Mouse (Mus musculus): ENCODE data around the gene Fanca.
A peak's percentile ranks its signal among the peaks of the same experiment; 100 is the strongest.
"Not testable (repeated sequence)": the region's sequence is repeated elsewhere in the genome, so short reads cannot be mapped to it uniquely, and the experiment has no call there.

Gene Fanca

DNA sequence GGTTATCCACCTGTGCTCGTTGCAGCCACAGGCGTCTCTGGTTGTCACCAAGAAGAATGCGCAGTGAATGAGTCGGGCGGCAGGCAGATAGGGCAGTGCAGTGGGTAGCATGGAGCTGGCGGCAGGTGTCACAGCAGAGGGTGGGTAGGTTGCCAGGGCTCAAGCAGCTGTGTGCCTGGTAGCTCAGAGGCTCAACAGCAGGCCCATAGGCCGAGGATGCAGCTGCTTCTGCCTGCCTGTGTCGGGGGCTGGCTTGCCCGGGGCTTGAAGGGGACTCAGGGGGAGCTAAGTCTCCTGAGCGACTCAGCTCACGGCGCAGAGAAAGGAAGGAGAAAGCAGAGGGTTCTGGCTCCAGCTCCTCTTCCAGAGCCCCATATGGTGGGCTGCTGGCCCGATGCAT, 85.1 kb downstream of the Fanca start:
- no peak for DNase-seq (ENCODE audit: low spot score in 2 of 2)

DNA sequence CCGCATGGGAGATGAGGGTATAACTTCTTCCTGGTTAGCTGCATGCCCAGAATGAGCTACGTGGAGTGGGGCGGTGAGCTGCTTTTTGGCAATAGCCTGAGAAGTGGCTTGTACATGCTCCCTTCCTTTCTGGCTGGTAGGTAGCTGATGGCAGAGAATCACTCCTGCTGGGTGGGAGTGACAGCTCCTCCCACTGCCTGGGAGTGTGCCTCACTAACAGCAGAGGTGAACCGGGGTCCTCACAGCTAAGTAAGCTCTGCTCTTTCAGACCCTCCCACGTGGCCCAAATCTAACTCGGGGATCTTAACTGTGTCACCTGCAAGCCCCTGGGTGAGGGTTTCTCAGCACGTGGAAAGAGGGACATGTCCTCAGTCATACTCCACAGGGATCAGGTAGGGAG, 85.8 kb downstream of the Fanca start:
- DNase-seq (ENCODE audit: low spot score in 2 of 2), result no peak

DNA sequence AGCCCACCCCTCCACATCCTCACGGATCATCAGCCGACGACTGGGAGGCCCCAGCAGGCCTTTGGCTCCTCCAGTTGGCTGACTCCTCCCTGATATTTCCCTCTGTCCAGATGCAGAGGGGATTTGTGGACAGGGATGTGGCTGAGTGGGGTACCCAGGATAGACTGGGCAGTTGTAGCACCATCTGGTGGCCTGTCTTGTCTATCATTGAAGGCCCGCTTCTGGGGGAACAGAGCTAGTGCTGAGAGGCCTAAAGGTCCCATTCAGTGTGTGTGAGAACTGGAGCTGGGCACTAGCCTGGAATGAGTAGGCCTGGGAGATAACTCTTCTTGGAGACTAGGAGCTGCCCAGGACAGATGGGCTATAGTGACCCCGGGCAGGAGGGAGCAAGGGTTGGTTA, 86.6 kb downstream of the Fanca start:
- DNase-seq (ENCODE audit: low spot score in 2 of 2), result no peak

DNA sequence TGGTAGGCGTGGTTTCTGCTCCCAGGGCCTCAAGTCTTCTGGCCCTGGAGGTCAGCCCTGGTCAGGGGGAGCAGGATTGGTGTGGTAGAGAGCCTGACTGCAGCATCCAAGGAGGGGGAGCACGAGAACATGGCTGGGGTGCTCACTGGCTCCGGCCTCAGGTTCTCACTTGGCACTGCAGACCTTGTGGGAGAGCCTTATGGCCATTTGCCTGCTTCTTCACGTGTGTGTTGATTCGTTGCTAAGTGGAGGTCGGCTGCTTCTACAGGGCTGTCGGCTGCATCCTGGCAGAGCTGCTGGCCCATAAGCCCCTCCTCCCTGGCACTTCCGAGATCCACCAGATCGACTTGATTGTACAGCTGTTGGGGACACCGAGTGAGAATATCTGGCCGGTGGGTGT, 88.0 kb downstream of the Fanca start:
- DNase-seq (ENCODE audit: low spot score in 2 of 2), result not testable (repeated sequence)

DNA sequence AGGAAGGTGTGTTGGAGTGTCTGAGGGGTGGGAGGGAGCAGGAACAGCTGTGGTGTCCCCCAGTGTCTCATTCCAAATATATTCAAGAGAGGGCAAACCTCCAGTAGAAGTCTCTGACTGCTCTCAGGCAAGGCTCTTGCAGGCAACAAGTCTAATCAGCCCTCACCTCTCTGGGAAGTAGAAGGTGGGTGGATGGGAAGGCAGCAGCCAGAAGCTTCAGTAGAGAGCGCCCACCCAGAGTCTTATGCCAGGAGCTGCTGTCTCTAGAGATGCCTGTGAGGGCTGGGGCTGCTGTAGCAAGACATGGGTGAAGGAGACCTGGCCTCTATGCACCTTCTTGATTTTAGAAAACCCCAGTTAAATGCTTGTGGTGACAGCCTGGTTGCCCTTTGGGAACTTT, 90.0 kb downstream of the Fanca start:
- no peak for DNase-seq (ENCODE audit: low spot score in 2 of 2)

DNA sequence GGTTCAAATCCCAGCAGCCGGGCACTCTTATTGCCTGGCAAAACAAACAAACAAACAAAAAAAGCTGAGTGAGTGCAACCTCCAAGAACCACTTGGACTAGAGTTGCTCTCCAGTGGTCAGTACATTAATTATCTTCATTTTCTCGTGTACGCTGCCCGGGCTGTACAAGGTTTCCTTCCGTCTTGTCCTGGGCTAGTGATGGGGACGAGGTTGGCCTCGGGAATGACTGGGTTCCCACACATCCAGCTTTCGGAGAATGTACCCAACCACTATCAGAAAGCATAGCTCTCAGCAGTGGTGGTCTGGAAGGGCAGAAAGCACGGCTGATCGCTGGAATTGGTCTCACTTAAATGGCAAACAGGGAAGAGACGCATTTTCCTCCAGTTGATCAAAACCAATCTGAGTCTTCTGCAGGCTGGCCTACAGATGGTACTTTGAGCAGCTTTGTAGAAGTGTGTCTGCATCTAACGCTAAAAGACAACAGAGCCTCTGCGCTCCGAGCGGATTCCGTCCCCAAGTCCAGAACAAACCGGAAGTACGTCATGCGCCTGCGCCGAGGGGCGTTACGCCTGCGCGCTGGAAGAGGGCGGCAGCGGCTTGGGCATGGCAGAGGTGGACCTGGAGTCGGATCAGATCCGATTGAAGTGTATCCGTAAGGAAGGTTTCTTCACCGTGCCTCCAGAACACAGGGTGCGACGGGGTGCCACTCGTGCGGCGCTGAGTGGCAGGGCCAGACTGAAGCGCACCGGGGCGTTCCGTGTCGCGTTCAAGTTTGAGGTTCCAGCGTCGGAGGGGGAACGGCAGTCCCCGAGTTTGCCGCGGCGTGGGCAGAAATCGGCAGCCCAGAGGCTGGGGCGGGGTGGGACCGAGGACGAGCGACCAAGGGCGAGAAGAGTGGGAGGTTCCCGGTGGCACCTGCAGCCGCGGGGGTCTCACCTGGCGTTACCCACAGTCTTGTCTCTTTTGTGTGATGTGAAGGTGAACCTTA, 93.8 kb downstream of the Fanca start, which contains the start of gene Cdk10:
Cdk10 (plus strand) TSS at position 565 of the 989 bp plus-strand sequence.
- DNase-seq (ENCODE audit: low spot score in 2 of 2), result peak; percentile 94 to 95

DNA sequence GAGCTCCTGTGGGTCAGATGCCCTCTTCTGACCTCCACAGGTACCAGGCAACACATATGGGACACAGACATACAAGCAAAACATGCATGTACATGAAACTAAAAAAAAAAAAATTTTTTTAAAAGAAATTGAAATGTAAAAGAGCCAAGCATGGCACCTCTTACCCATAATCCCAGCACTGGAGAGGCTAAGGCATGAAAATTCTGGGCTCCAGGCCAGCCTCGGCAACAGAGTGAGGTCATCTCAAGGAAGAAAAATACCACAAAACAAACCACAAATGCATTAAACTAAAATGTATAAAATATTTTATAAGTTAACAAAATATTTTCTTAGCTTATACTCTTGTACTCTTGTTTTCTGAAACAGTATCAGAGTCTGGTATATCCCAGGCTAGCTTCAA, 97.5 kb downstream of the Fanca start:
- DNase-seq (ENCODE audit: low spot score in 2 of 2), result no peak
